Mouse (Mus musculus): ENCODE results near the gene Ift81. TPM values are rescaled to one million over a fixed set of nuclear protein-coding genes. Genes with fewer than 3 reads are reported as not detected.

The Ift81 gene
- polyA plus RNA-seq, 1 experiment from 2014 or later, result 39.6 TPM

DNA sequence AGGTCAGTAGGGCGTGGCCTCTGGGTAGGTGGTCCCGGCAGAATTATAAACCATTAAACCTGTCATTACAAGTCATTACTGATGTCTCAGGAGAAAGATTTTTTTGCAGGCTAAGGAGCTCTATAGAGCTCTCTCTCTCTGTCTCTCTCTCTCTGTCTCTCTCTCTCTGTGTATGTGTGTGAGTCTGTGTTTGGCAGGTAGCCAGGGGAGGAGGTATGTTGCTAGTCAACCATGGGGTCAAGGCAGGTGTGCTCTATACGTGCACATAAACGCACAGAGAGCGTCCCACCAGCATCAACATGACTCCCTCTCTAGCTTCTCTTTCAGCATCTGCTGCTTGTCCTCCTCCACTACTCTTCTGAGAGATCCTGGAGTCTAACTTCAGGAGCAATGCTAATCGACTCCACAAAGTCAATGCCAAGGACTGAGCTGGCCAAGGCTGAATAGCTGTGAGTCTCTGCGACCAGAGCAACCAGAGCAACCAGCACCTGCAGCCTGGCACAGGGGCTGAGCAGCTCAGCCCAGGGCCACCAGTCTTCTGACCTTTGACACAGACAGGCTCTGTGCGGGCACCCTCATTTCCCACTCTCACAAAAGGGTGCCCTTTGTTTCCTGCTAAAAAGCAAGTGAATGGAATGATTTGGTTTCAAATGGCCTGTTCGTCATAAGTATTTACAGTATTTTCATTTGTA, 84.3 kb downstream of the Ift81 start:
- 0 out of 2 replicates have a peak, but pooled peaks cover 3% of the 10 kb centered on the region for H3K9me3 ChIP-seq
- peaks cover 22% of the 10 kb centered on the region; the same call in 1 of the 2 replicates for H3K36me3 ChIP-seq
- H3K27ac ChIP-seq, result no peak overlapping the region
- no peak for DNase-seq (ENCODE audit: low spot score)
- peaks cover 36% of the 10 kb centered on the region for H3K4me1 ChIP-seq (replicated peaks)
- H3K27me3 ChIP-seq (ENCODE audit: insufficient read depth, poor library complexity, severe bottlenecking), result no peaks in the 10 kb centered on the region
- WGBS, result 85% methylated on average over 9 of the region's 9 CpGs
- H3K4me3 ChIP-seq, result no peak overlapping the region

DNA sequence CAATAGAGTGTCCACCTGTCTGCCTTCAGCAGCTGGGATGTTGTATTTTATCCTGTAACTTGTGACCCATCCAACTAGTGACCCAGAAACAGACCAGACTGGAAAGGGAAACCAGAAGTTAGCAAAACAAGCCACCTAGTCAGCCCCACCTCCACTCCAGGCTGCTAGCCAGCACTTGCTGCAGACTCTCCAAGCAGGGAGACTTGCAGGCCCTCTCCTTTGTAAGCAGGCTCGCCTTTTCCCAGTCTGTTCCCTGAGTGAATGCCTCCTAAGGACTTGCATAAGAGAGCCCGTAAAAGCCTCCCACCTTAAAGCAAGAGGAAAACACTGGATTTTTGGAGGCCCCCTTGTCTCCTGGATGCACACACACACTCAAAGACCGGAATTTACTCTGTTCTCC, 85.0 kb downstream of the Ift81 start:
- H3K9me3 ChIP-seq, result 0 out of 2 replicates have a peak, but pooled peaks cover 3% of the 10 kb centered on the region
- no peaks in the 10 kb centered on the region for H3K27me3 ChIP-seq (ENCODE audit: insufficient read depth, poor library complexity, severe bottlenecking)
- peak overlapping the region; percentile 59; the same call in 1 of the 2 replicates for H3K27ac ChIP-seq
- no peak for DNase-seq (ENCODE audit: low spot score)
- peaks cover 22% of the 10 kb centered on the region; the same call in 1 of the 2 replicates for H3K36me3 ChIP-seq
- H3K4me1 ChIP-seq (replicated peaks), result peaks cover 41% of the 10 kb centered on the region
- WGBS, result 79% methylated on average over 3 of the region's 3 CpGs
- no peak overlapping the region for H3K4me3 ChIP-seq

DNA sequence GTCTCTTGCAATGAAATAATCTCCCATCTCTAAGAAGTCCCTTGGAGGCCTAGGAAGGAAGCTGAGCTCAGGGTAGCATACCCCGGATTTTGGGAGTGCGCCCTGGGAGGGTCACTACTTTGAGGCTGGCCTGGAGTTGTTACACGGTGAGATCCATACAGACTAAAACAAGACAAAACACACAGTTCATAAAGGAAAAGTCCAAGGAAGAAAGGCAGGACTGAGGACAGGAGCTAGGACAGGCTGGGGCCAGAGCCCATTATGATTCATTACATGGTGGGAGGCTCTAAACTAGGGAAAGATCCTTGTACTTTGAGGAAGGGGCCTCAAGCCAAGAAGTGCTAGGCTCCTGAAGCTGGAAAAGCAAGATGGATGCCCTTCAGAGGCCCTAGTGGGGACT, 85.7 kb downstream of the Ift81 start:
- WGBS, result 79% methylated on average over 3 of the region's 3 CpGs
- no peaks in the 10 kb centered on the region for H3K27me3 ChIP-seq (ENCODE audit: insufficient read depth, poor library complexity, severe bottlenecking)
- 0 out of 2 replicates have a peak, but pooled peaks cover 3% of the 10 kb centered on the region for H3K9me3 ChIP-seq
- peaks cover 22% of the 10 kb centered on the region; the same call in 1 of the 2 replicates for H3K36me3 ChIP-seq
- no peak overlapping the region for H3K4me3 ChIP-seq
- H3K27ac ChIP-seq, result peak overlapping the region; percentile 59; the same call in 1 of the 2 replicates
- H3K4me1 ChIP-seq (replicated peaks), result peaks cover 42% of the 10 kb centered on the region
- DNase-seq (ENCODE audit: low spot score), result no peak

DNA sequence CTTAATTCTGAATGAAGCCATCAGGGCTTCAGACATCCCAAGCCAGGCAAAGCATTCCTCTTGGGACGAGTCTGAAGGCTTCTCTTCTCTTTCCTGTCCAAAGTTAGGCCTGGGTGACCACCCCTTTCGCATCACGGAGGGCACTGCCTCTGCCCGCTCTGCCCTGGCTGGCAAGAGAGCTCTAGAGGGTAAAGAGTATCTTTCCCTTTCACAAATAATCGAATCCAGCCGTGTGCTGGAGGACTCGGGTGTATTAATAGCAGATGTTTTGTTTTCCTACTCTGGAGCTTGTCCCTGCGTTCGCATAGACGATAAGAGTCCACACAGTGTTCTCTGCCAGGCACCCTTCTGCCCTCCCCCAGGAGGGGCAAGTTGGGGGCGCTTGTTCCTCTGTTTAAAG, 86.6 kb downstream of the Ift81 start:
- Histone ChIP-seq H3K4me3 (no peak overlapping the region), H3K36me3 (peaks cover 18% of the 10 kb centered on the region; the same call in 1 of the 2 replicates), H3K27me3 (ENCODE audit: insufficient read depth, poor library complexity, severe bottlenecking) (no peaks in the 10 kb centered on the region), H3K9me3 (0 out of 2 replicates have a peak, but pooled peaks cover 3% of the 10 kb centered on the region), H3K4me1 (replicated peaks) (peaks cover 42% of the 10 kb centered on the region), H3K27ac (peak overlapping the region; percentile 31; the same call in 1 of the 2 replicates)
- 57% methylated on average over 11 of the region's 11 CpGs for WGBS
- no peak for DNase-seq (ENCODE audit: low spot score)

DNA sequence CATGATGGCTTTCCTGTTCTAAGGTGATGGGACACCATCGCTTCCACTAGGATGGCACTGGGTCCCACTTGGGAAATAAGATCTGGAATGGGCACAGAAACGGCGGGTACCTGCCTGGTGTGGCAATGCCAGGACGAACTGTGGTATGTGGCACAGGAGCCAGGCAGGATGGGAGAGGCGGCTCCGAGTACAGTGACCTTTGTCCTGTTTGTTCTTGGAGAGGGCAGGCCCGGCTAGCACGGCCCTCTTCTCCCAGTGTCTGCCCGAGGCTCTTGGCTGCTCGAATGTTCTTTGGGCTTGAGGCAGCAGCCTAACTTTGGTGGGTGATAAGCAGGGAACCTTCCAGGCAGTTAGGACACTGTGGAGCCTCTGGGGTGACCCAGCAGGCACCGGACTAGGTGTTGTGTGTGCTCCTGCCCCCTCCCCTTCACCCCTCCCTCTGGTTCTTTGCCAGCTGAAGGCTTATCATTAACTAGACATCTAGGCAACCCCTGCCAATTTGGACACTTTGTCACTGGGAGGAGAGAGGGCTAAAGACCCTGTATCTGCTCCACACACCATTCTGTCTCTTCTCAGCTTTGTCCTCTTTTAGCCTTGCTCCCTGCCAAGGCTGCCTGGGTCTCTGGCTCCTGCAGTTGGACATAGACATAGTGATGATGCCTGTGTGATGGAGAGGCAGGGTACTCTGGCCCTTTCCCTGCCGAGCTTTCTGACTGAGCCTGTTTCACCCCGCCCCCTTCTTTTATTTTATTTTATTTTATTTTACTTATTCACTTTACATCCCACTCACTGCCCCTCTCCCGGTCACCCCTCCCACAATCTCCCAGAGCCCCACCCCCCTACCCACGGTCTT, 87.2 kb downstream of the Ift81 start:
- H3K4me3 ChIP-seq, result no peak overlapping the region
- peaks cover 42% of the 10 kb centered on the region for H3K4me1 ChIP-seq (replicated peaks)
- 68% methylated on average over 15 of the region's 15 CpGs for WGBS
- H3K27me3 ChIP-seq (ENCODE audit: insufficient read depth, poor library complexity, severe bottlenecking), result no peaks in the 10 kb centered on the region
- H3K9me3 ChIP-seq, result 0 out of 2 replicates have a peak, but pooled peaks cover 3% of the 10 kb centered on the region
- DNase-seq (ENCODE audit: low spot score), result no peak
- peaks cover 12% of the 10 kb centered on the region; the same call in 1 of the 2 replicates for H3K36me3 ChIP-seq
- H3K27ac ChIP-seq, result peak overlapping the region; percentile 35

DNA sequence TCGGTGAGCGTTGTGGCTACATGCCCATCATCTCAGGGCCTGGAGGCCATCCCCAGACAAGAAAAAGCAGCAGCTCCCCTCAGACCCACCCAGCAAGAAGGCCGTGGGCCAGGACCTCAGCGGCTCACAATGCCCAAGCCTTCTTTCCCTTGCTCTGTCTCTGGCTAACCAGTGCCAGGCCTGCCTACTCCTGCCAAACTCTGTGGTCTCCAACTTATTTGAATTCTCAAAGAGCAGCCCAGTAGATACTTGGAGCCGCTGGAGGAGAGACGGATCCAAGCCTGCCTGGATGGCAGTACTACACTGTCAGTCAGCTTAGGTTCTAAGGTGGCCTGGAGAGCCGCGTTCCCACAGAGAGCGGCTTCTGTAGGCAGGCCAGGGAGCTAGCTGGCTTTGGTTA, 87.9 kb downstream of the Ift81 start:
- Histone ChIP-seq H3K27ac (no peak overlapping the region), H3K4me1 (replicated peaks) (peaks cover 42% of the 10 kb centered on the region), H3K27me3 (ENCODE audit: insufficient read depth, poor library complexity, severe bottlenecking) (no peaks in the 10 kb centered on the region), H3K9me3 (0 out of 2 replicates have a peak, but pooled peaks cover 3% of the 10 kb centered on the region), H3K36me3 (peaks cover 7% of the 10 kb centered on the region; the same call in 1 of the 2 replicates), H3K4me3 (no peak overlapping the region)
- DNase-seq (ENCODE audit: low spot score), result no peak
- WGBS, result 93% methylated on average over 9 of the region's 9 CpGs

DNA sequence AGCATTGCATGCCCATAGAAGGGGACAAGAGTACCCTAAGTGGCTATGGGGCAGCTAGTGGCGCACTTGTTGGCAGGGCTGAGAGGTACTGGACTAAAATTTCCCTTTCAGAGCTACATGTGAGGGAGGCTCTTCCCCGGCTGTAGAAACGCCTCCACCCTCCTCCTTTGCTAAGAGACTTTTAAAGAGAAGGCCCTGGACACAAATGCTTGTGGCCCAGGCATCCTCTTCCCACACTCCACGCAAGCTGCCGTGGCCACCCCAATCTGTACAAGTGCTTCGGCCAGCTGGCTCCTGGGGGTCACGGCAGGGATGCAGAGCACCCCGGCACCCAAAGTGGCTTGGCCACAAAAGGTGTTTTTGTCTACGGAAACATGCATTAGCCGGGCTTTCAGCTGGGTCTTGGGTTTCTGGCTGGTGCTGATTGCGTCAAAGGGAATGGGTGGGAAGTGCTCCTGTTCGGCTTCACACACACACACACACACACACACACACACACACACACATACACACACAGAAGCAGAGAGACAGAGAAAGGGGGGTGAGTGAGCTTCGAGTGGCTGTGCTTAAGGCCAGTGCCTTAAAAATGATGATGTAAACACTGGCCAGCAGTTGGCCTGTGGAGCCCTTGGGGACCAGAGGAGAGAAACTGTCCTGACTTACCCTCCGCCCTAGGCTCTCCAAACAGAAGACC, 88.9 kb downstream of the Ift81 start:
- Histone ChIP-seq H3K36me3 (peaks cover 5% of the 10 kb centered on the region; the same call in 1 of the 2 replicates), H3K4me3 (no peak overlapping the region), H3K4me1 (replicated peaks) (peaks cover 51% of the 10 kb centered on the region), H3K27ac (peak overlapping the region; percentile 41; the same call in 1 of the 2 replicates), H3K9me3 (0 out of 2 replicates have a peak, but pooled peaks cover 3% of the 10 kb centered on the region), H3K27me3 (ENCODE audit: insufficient read depth, poor library complexity, severe bottlenecking) (no peaks in the 10 kb centered on the region)
- WGBS, result 85% methylated on average over 14 of the region's 14 CpGs
- no peak for DNase-seq (ENCODE audit: low spot score)

DNA sequence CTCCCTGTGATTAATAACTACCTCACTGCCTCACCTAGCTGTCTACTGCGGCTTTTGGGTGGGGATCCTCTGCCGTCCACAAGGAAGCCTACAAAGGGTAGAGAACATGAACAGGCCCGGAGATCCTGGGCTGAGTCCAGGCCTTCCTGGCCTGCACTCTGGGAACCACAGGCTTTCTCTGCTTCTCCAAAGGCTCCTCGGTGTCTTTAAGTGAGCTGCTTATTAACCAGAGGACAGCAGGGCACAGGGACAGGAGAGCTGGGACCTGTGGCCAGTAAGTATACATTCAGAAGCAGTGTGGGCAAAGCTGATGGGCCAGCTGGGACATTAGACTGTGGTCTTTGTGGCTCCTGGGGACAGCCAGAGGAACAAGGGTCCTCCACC, 89.5 kb downstream of the Ift81 start:
- Histone ChIP-seq H3K27me3 (ENCODE audit: insufficient read depth, poor library complexity, severe bottlenecking) (no peaks in the 10 kb centered on the region), H3K36me3 (peaks cover 5% of the 10 kb centered on the region; the same call in 1 of the 2 replicates), H3K4me3 (no peak overlapping the region), H3K9me3 (0 out of 2 replicates have a peak, but pooled peaks cover 3% of the 10 kb centered on the region), H3K4me1 (replicated peaks) (peaks cover 51% of the 10 kb centered on the region), H3K27ac (peak overlapping the region; percentile 41; the same call in 1 of the 2 replicates)
- no peak for DNase-seq (ENCODE audit: low spot score)
- 89% methylated on average over 4 of the region's 4 CpGs for WGBS

DNA sequence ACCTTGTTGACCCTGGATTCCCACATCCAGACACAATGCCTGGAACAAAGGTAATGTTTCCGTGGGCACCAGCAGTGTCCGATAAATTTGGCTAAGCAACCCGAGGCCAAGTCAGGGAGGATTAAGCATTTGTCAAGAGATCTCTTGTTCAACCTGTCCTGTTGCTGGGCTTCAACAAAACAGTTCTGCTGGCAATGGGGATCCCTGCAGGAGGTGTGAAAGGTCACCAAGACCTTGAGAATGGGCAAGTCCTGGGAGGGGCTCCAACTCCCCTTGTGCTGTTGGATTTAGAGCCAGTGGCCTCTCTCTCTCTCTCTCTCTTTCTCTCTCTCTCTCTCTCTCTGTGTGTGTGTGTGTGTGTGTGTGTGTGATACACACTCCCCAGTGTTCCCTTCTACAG, 90.1 kb downstream of the Ift81 start:
- no peak overlapping the region for H3K4me3 ChIP-seq
- 64% methylated on average over 3 of the region's 3 CpGs for WGBS
- H3K9me3 ChIP-seq, result 0 out of 2 replicates have a peak, but pooled peaks cover 3% of the 10 kb centered on the region
- H3K36me3 ChIP-seq, result peaks cover 5% of the 10 kb centered on the region; the same call in 1 of the 2 replicates
- no peaks in the 10 kb centered on the region for H3K27me3 ChIP-seq (ENCODE audit: insufficient read depth, poor library complexity, severe bottlenecking)
- no peak overlapping the region for H3K27ac ChIP-seq
- H3K4me1 ChIP-seq (replicated peaks), result peaks cover 49% of the 10 kb centered on the region
- no peak for DNase-seq (ENCODE audit: low spot score)

DNA sequence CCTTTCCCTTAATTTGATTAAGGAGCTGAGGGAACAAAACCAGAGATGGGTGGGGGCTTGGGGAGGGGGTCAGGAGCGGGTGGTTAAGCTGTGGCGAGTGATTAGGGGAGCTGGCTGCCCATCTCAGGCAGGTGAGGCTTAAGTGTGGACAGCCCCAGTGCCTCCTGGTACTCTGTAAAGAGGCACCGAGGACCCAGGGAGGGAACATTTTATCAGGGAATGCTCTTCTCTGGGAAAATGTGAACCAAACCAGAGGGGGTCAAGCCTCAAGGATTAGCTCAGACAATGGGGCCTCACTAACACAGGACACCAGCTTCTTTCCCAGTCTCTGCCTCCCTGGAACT, 93.2 kb downstream of the Ift81 start:
- no peak for DNase-seq (ENCODE audit: low spot score)
- WGBS, result 74% methylated on average over 3 of the region's 3 CpGs

DNA sequence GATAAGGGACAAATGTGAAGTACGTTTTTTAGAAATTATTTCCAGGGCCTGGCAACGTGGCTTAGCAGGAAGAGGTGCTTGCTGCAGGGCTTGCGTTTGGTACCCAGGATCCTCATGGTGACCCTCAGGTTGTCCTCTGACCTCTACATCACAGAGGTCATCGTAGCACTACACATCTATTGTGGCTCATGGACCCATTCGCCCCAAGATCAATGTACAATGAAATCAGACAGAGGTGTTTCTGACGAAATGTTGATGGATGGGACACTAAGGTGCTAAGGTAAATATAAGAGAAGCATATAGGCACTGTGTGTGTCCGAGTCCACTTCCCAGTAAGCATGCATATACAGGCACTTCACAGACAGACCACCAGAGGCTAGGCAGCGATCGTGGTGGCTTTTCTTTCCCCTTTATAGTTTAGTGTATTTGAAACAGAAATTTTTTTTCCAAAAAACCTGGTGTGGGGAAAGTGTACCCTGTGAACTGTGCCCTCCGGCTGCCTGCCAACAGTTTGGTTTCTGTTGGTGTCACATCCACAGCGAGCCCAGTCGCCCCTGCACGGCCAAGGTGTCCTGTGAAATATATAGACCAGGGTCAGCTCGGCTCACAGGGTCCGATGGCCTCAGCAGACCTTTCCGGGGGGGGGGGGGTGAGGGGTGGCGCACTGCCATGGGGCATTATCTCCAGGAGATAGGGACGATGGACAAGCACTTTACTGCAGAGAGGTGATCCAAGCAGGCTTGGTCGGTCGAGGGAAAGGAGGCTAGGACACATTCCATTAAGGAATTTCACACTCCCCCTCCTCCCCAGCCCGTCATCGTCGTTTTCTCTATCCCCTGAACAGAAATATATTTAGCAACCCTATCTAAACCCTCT, 93.8 kb downstream of the Ift81 start:
- Histone ChIP-seq H3K4me3 (no peak overlapping the region), H3K9me3 (no peaks in the 10 kb centered on the region), H3K27me3 (ENCODE audit: insufficient read depth, poor library complexity, severe bottlenecking) (no peaks in the 10 kb centered on the region; the same call in 1 of the 2 replicates), H3K27ac (no peak overlapping the region), H3K4me1 (replicated peaks) (peaks cover 41% of the 10 kb centered on the region), H3K36me3 (no peaks in the 10 kb centered on the region)
- DNase-seq (ENCODE audit: low spot score), result no peak
- WGBS, result 70% methylated on average over 23 of the region's 23 CpGs

More for the DNA sequence above, 93.2 kb downstream of the Ift81 start:
- no peaks in the 10 kb centered on the region for H3K9me3 ChIP-seq
- H3K27me3 ChIP-seq (ENCODE audit: insufficient read depth, poor library complexity, severe bottlenecking), result no peaks in the 10 kb centered on the region; the same call in 1 of the 2 replicates
- no peaks in the 10 kb centered on the region; the same call in 1 of the 2 replicates for H3K36me3 ChIP-seq
- no peak overlapping the region for H3K4me3 ChIP-seq
- H3K4me1 ChIP-seq (replicated peaks), result peaks cover 41% of the 10 kb centered on the region
- no peak overlapping the region for H3K27ac ChIP-seq
